Mouse (Mus musculus) lung, embryonic 14.5 days (tissue): ENCODE measurements at regions not wholly inside any gene's neighbourhood (a gene's known extent, or its start where the extent isn't known, plus 50 kb on each side); places are given as distances from the start of the nearest gene placed in this dataset.

Experiments used
- ATAC-seq: fragments of 200-750 bp; cut with Nextera tagmentation; 2 replicates; pipeline ENCODE4 v1.8.0; 2017; ENCODE audit warnings: mild to moderate bottlenecking, moderate TSS enrichment, moderate library complexity; ENCODE audit not compliant: insufficient read depth
- DNase-seq: peaks from one replicate; pipeline ENCODE4 v3.0.0-alpha.2; 2015
- H3K27ac ChIP-seq: fragments of 300-500 bp; sonication (generic); 2 replicates; pipeline ENCODE4 v1.5.1; 2014; ENCODE audit warnings: low read depth, mild to moderate bottlenecking, moderate library complexity
- H3K27me3 ChIP-seq: fragments of 300-500 bp; sonication (generic); 2 replicates; pipeline ENCODE4 v1.6.1; 2014; ENCODE audit warnings: low read length, control low read depth; ENCODE audit not compliant: insufficient read depth
- H3K36me3 ChIP-seq: fragments of 300-500 bp; sonication (generic); 2 replicates; pipeline ENCODE4 v1.6.1; 2014; ENCODE audit warnings: control low read depth; ENCODE audit not compliant: insufficient read depth
- H3K4me1 ChIP-seq: fragments of 300-500 bp; sonication (generic); 2 replicates; pipeline ENCODE4 v1.6.1; 2014; ENCODE audit warnings: antibody characterized with exemption, control low read depth; ENCODE audit not compliant: insufficient read depth
- H3K4me2 ChIP-seq: fragments of 300-500 bp; sonication (generic); 2 replicates; pipeline ENCODE4 v1.6.1; 2014; ENCODE audit warnings: mild to moderate bottlenecking
- H3K4me3 ChIP-seq: fragments of 300-500 bp; sonication (generic); 2 replicates; pipeline ENCODE4 v1.5.1; 2014; ENCODE audit warnings: low read depth, low read length
- H3K9ac ChIP-seq: fragments of 300-500 bp; sonication (generic); 2 replicates; pipeline ENCODE4 v1.6.1; 2014
- H3K9me3 ChIP-seq: fragments of 300-500 bp; sonication (generic); 2 replicates; pipeline ENCODE4 v1.6.1; 2016; ENCODE audit warnings: low read depth, low read length, control low read depth
- CTCF ChIP-seq: IDR thresholded peaks from 2 replicates; pipeline ENCODE4 v1.5.1; 2016; ENCODE audit warnings: antibody characterized with exemption, low read depth
- WGBS: fragments of 180-500 bp; shearing (Covaris S2); extraction: QIAGEN DNeasy Blood & Tissue Kit; methylation state at CpG from one replicate; pipeline ENCODE4 v1.1.7; 2014; 5-methylcytosine and 5-hydroxymethylcytosine counted together

GRCm38 (mm10) chr4:12655457-12656228, 483.8 kb upstream of the Fam92a start:
- peak; percentile 71 for ATAC-seq
- H3K27ac ChIP-seq, result peak overlapping the region; percentile 42

GRCm38 (mm10) chr4:12654568-12655456, 483.0 kb upstream of the Fam92a start:
- TF ChIP-seq CTCF, result no peak
- Histone ChIP-seq H3K27me3 (no peaks in the 10 kb centered on the region), H3K4me2 (peak overlapping the region; percentile 51), H3K9ac (peak overlapping the region; percentile 14; the same call in 1 of the 2 replicates), H3K4me1 (0 out of 2 replicates have a peak, but pooled peaks cover 3% of the 10 kb centered on the region), H3K36me3 (no peaks in the 10 kb centered on the region), H3K4me3 (peak overlapping the region; percentile 17; the same call in 1 of the 2 replicates), H3K27ac (peak overlapping the region; percentile 42; the same call in 1 of the 2 replicates), H3K9me3 (no peaks in the 10 kb centered on the region)
- WGBS, result 34% methylated on average over 12 of the region's 12 CpGs
- ATAC-seq, result peak; percentile 63; the same call in 1 of the 2 replicates
- no peak for DNase-seq

More at GRCm38 (mm10) chr4:12655457-12656228, 483.8 kb upstream of the Fam92a start:
- DNase-seq, result peak; percentile 64
- H3K4me1 ChIP-seq, result 0 out of 2 replicates have a peak, but pooled peaks cover 3% of the 10 kb centered on the region
- 18% methylated on average over 13 of the region's 13 CpGs for WGBS
- H3K4me3 ChIP-seq, result peak overlapping the region; percentile 17; the same call in 1 of the 2 replicates
- peak overlapping the region; percentile 14; the same call in 1 of the 2 replicates for H3K9ac ChIP-seq
- H3K36me3 ChIP-seq, result no peaks in the 10 kb centered on the region
- H3K27me3 ChIP-seq, result no peaks in the 10 kb centered on the region
- H3K9me3 ChIP-seq, result no peaks in the 10 kb centered on the region
- no peak for TF ChIP-seq CTCF
- peak overlapping the region; percentile 51 for H3K4me2 ChIP-seq

DNA sequence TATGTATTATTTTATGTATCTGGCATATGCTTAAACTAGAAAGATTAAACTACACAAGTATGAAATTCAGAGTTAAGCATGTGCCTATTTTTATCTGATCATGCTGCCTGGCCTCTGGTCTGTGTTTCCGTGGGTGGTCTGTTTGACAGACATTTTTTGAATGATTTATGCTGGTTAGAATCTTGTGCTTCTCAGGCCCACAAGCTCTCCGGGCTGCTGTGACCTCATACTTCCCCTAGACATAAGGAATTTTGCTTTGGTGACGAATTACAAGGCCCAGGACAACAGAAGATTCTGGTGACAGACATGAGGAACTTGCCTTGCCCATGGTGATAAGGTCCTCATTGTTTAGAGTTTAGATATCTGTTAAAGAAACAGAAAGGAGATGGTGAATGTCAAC, 475.9 kb upstream of the Fam92a start:
- Histone ChIP-seq H3K27ac (no peak overlapping the region), H3K4me2 (no peak overlapping the region), H3K4me1 (0 out of 2 replicates have a peak, but pooled peaks cover 2% of the 10 kb centered on the region), H3K27me3 (no peaks in the 10 kb centered on the region), H3K4me3 (no peak overlapping the region), H3K9me3 (no peaks in the 10 kb centered on the region), H3K9ac (no peak overlapping the region), H3K36me3 (no peaks in the 10 kb centered on the region)
- 10% methylated on average over 3 of the region's 3 CpGs for WGBS
- DNase-seq (peak; percentile 77), ATAC-seq (peak; percentile 47; the same call in 1 of the 2 replicates)
- TF ChIP-seq CTCF, result no peak

GRCm38 (mm10) chr4:12642525-12642928, 470.7 kb upstream of the Fam92a start:
- Histone ChIP-seq H3K4me2 (no peak overlapping the region), H3K4me3 (no peak overlapping the region), H3K27ac (no peak overlapping the region), H3K36me3 (no peaks in the 10 kb centered on the region), H3K9me3 (no peaks in the 10 kb centered on the region), H3K27me3 (no peaks in the 10 kb centered on the region), H3K9ac (no peak overlapping the region), H3K4me1 (no peaks in the 10 kb centered on the region)
- 16% methylated on average over 4 of the region's 4 CpGs for WGBS
- TF ChIP-seq CTCF, result no peak
- DNase-seq (no peak), ATAC-seq (peak; percentile 73)

GRCm38 (mm10) chr4:12629375-12629821, 457.6 kb upstream of the Fam92a start:
- Histone ChIP-seq H3K9ac (no peak overlapping the region), H3K36me3 (no peaks in the 10 kb centered on the region), H3K4me3 (no peak overlapping the region), H3K27me3 (no peaks in the 10 kb centered on the region), H3K4me2 (no peak overlapping the region), H3K9me3 (no peaks in the 10 kb centered on the region), H3K27ac (no peak overlapping the region), H3K4me1 (peaks cover 10% of the 10 kb centered on the region; the same call in 1 of the 2 replicates)
- peak; percentile 60; the same call in 1 of the 2 replicates for ATAC-seq
- 42% methylated on average over 2 of the region's 2 CpGs for WGBS
- no peak for TF ChIP-seq CTCF
- peak; percentile 58 for DNase-seq

GRCm38 (mm10) chr4:12628702-12629374, 457.0 kb upstream of the Fam92a start:
- Histone ChIP-seq H3K9ac (no peak overlapping the region), H3K27ac (peak overlapping the region; percentile 60; the same call in 1 of the 2 replicates), H3K4me1 (peaks cover 10% of the 10 kb centered on the region; the same call in 1 of the 2 replicates), H3K9me3 (no peaks in the 10 kb centered on the region), H3K36me3 (no peaks in the 10 kb centered on the region), H3K4me3 (no peak overlapping the region), H3K4me2 (no peak overlapping the region), H3K27me3 (no peaks in the 10 kb centered on the region)
- no peak for ATAC-seq
- DNase-seq, result peak; percentile 20
- TF ChIP-seq CTCF, result no peak
- 38% methylated on average over 5 of the region's 5 CpGs for WGBS
